Mouse (Mus musculus) ES-E14 (cell line): ENCODE results near the gene Gabbr1. TPM values are rescaled to one million over a fixed set of nuclear protein-coding genes. Genes with fewer than 3 reads are reported as not detected.

ENCODE experiments used
- DNase-seq: peaks from one replicate; pipeline ENCODE4 v3.0.0-alpha.2; 2013; ENCODE audit warnings: low read depth, low spot score
- H3K27ac ChIP-seq: 2 replicates; pipeline ENCODE4 v1.5.1; 2012; ENCODE audit warnings: low read depth, mild to moderate bottlenecking, low read length, moderate library complexity, mixed read lengths; ENCODE audit not compliant: poor library complexity, insufficient read depth, severe bottlenecking
- H3K36me3 ChIP-seq: 2 replicates; pipeline ENCODE4 v1.6.1; 2012; ENCODE audit warnings: mild to moderate bottlenecking, low read length, moderate library complexity, mixed read lengths; ENCODE audit not compliant: control insufficient read depth, poor library complexity, insufficient read depth, severe bottlenecking
- H3K4me1 ChIP-seq, 2 experiments: fragments of 150-350 bp in 1 of 2; sonication (generic) in 1 of 2; 2 replicates each; pipeline ENCODE4 v1.6.1; 2012; ENCODE audit warnings: low read length in 2 of 2, mild to moderate bottlenecking in 1 of 2, mixed read lengths in 1 of 2; ENCODE audit not compliant: control insufficient read depth in 2 of 2, insufficient read depth in 2 of 2, poor library complexity in 1 of 2
- H3K4me3 ChIP-seq, 2 experiments: fragments of 150-350 bp in 1 of 2; sonication (generic) in 1 of 2; 2 replicates each; pipeline ENCODE4 v1.5.1; 2012; ENCODE audit warnings: low read length in 2 of 2, low read depth in 1 of 2, mild to moderate bottlenecking in 1 of 2, mixed read lengths in 1 of 2; ENCODE audit not compliant: insufficient read depth in 1 of 2, poor library complexity in 1 of 2, severe bottlenecking in 1 of 2
- H3K9ac ChIP-seq: 2 replicates; pipeline ENCODE4 v1.6.1; 2012; ENCODE audit warnings: low read depth, mild to moderate bottlenecking, low read length, mixed read lengths; ENCODE audit not compliant: poor library complexity, insufficient read depth, severe bottlenecking
- H3K9me3 ChIP-seq: fragments of 150-350 bp; sonication (generic); 2 replicates; pipeline ENCODE4 v1.6.1; 2012; ENCODE audit warnings: low read depth, mild to moderate bottlenecking, low read length; ENCODE audit not compliant: control insufficient read depth, insufficient read depth
- CHD2 ChIP-seq: IDR thresholded peaks from 2 replicates; pipeline ENCODE4 v1.6.1; 2014; ENCODE audit warnings: mild to moderate bottlenecking, low read depth, low read length, inconsistent platforms
- HCFC1 ChIP-seq: IDR thresholded peaks from 2 replicates; pipeline ENCODE4 v1.6.1; 2012; ENCODE audit warnings: low read length, inconsistent platforms, borderline replicate concordance; ENCODE audit not compliant: insufficient read depth
- MAFK ChIP-seq: IDR thresholded peaks from 2 replicates; pipeline ENCODE4 v1.6.1; 2014; ENCODE audit warnings: mild to moderate bottlenecking, low read depth, low read length, inconsistent platforms; ENCODE audit not compliant: insufficient read depth
- ZC3H11A ChIP-seq: IDR thresholded peaks from 2 replicates; pipeline ENCODE4 v1.6.1; 2012; ENCODE audit warnings: low read depth, mild to moderate bottlenecking, inconsistent platforms, low read length, borderline replicate concordance
- ZNF384 ChIP-seq: IDR thresholded peaks from 2 replicates; pipeline ENCODE4 v1.6.1; 2012; ENCODE audit warnings: low read depth, low read length, inconsistent platforms
- in situ Hi-C, 2 experiments: fragments of 600-800 bp; cut with MboI; formaldehyde crosslinking; loops; one replicate each; pipeline ENCODE4 v1.15.1; 2025; ENCODE audit warnings: low sequenced_read_pairs in 2 of 2, inconsistent platforms in 1 of 2; ENCODE audit not compliant: unreplicated experiment in 2 of 2
- total RNA-seq: library from RNA; depleted of rRNA; stranded (reverse); fragments of 300-350 nt; gene quantifications from 2 replicates; pipeline ENCODE4 v1.2.3, GENCODE M21; 2012

Gabbr1 gene
- total RNA-seq, 1 experiment, result 60.9 TPM

DNA sequence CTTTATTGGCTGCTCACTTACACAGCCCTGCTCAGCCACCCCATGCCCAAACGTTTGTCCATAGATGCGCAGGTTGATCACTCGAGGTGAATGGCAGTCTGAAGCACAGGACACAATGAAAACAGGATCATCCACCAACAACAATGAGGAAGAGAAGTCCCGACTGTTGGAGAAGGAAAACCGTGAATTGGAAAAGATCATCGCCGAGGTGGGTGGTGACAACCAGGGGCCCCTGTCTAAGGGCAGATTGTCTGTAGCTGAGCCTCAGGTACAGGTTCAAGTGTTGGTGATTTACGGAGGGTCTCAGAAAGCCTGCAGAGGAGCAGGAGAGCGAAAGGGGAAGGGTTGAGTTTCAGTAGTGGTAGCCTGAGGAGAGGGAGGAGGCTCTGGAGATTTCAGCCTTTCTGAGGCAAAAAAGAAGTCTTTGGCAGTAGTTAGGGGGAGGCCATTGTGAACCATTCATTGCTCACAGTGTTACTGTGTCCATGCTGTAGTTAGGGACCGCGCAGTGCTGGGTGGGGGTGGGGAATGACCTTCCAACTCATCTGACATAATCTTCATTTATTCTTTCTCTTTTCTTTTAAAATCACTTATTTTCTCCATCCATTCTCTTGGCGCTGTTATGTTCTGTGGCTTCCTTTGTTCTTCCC lies 26.4 kb downstream of the Gabbr1 start:
- TF ChIP-seq HCFC1 (no peak), ZNF384 (no peak), ZC3H11A (no peak), CHD2 (no peak), MAFK (no peak)
- in situ Hi-C loops, result no loop called here

DNA sequence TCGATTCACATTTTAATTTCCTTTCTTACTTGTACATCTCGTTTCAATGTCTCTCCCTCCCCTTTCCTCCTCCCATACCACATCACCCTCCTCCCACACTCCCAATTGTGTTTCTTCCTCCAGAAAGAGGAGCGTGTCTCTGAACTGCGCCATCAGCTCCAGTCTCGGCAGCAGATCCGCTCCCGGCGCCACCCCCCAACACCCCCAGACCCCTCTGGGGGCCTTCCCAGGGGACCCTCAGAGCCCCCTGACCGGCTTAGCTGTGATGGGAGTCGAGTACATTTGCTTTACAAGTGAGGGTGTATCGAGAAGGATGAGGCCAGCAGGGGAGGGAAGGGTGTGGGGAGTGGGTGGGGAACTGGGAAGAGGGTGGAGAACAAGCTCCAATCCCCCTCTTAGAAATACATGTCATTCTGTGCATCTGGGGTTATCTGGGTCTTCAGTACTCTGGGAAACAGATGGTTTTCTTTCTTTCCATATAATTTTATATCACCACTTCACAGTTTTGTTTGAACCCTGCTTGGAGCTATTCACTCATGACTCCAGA lies 27.0 kb downstream of the Gabbr1 start:
- peak overlapping the region; percentile 62; the same call in 1 of the 2 replicates for H3K9ac ChIP-seq
- peaks cover 15 to 24% of the 10 kb centered on the region in 2 experiments for H3K4me1 ChIP-seq
- in situ Hi-C loops, result no loop called here

More for the DNA sequence above, 26.4 kb downstream of the Gabbr1 start:
- Histone ChIP-seq H3K9ac (no peak overlapping the region; the same call in 1 of the 2 replicates), H3K9me3 (no peaks in the 10 kb centered on the region), H3K36me3 (peaks cover 76% of the 10 kb centered on the region), H3K4me3 (peak overlapping the region; percentile 38 to 43; a peak in 3 of 4 replicates), H3K27ac (peak overlapping the region; percentile 87), H3K4me1 (peaks cover 9 to 22% of the 10 kb centered on the region in 2 experiments)
- no peak for DNase-seq

DNA sequence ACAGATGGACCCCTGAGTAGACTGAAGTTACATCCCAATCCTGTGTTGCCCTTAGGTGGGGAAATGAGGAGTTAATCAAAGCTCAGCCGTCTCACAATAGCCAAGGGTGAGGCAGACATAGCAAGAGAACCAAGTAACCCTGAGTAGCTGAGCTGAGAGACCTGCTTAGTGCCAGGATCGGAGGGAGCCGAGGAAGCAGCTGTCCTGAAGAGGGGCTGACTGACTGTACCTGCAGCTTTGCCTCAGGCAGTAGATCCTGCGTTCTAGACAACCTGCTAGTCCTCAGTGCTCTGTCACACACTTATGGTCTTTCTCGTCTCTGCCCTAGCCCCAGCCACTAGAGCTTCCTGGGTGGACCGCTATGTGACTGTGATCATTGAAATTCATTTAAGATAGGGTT lies 29.4 kb downstream of the Gabbr1 start:
- peaks cover 51% of the 10 kb centered on the region for H3K36me3 ChIP-seq

More for the DNA sequence above, 27.0 kb downstream of the Gabbr1 start:
- Histone ChIP-seq H3K36me3 (peaks cover 72% of the 10 kb centered on the region), H3K27ac (peak overlapping the region; percentile 87), H3K9me3 (no peaks in the 10 kb centered on the region), H3K4me3 (peak overlapping the region; percentile 38 to 43; a peak in 2 of 4 replicates)
- TF ChIP-seq MAFK (no peak), ZNF384 (no peak), CHD2 (no peak), ZC3H11A (no peak), HCFC1 (no peak)
- no peak for DNase-seq

GRCm38 (mm10) chr17:37075766-37076165 lies 30.0 kb downstream of the Gabbr1 start:
- H3K36me3 ChIP-seq, result peaks cover 46% of the 10 kb centered on the region
- TF ChIP-seq CHD2, result no peak
- no peak for TF ChIP-seq HCFC1
- TF ChIP-seq ZC3H11A, result no peak
- no peak for TF ChIP-seq ZNF384
- no peak for TF ChIP-seq MAFK
- H3K4me1 ChIP-seq, result peaks cover 18 to 25% of the 10 kb centered on the region in 2 experiments
- no peaks in the 10 kb centered on the region for H3K9me3 ChIP-seq
- H3K4me3 ChIP-seq, result no peak overlapping the region
- no peak for DNase-seq
- no peak overlapping the region for H3K9ac ChIP-seq
- peak overlapping the region; percentile 5; the same call in 1 of the 2 replicates for H3K27ac ChIP-seq
- in situ Hi-C loops, result no loop called here

More for the DNA sequence above, 29.4 kb downstream of the Gabbr1 start:
- Histone ChIP-seq H3K9me3 (no peaks in the 10 kb centered on the region), H3K4me1 (peaks cover 22 to 24% of the 10 kb centered on the region in 2 experiments), H3K9ac (peak overlapping the region; percentile 9; the same call in 1 of the 2 replicates), H3K27ac (peak overlapping the region; percentile 37), H3K4me3 (no peak overlapping the region)
- no peak for DNase-seq
- TF ChIP-seq HCFC1, result no peak
- in situ Hi-C loops, result no loop called here
